Mouse (Mus musculus): ENCODE measurements around the gene Srcin1. TPM values are rescaled to one million over a fixed set of nuclear protein-coding genes. Genes with fewer than 3 reads are reported as not detected.

Srcin1 gene
- polyA plus RNA-seq (2015; fragmentation: Nextera tagmentation; extraction: Ambion mirVana) = 0.83 and 0.85 TPM in 2 replicates

DNA sequence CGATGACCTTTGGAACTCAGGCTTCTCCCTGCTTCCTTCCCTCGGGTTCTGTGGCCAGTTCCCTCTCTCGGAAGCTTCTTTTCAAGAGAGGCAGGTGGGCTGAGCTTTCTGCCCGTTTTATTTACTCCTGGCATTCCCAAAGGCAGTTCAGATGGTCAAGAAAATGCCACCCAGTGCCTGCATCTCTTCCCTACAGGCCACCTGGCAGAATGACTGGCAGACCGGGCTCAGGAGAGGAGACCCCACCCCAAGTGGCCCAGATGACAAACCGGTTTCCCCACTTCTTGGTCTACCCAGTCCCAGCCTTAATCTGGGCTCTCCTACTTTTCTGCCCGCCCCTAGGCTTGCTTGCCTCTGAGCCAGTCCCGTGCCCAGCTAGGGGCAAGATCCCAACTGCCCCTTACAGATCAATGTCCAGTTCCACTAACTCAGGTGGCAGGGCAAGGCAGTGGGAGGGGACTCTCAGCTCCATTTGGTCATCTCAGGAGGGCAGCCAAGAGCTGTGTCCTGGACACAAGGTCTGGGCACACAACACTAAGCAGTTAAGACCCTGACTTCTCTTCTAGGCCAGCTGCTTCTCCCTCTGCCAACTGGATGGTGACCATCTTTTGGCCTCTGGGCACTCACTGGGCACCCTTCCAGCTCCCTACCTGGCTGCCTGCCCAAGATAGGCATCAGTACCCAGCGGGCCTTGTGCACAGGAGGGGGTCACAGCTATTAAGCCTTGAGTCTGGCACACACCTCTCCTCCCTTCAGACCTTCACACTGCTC is at the start of gene Srcin1:
Gene Srcin1, minus strand, starts transcription at position 51 of the 771 bp plus-strand sequence.
- peaks cover 42% of the 10 kb centered on the region for H3K4me1 ChIP-seq
- H3K4me3 ChIP-seq (replicated peaks) = peak within 1 kb of the TSS; percentile 69
- H3K36me3 ChIP-seq = no peaks in the 10 kb centered on the region
- peak within 1 kb of the TSS; percentile 99 for H3K4me2 ChIP-seq
- WGBS = 28% methylated on average over 9 of the region's 9 CpGs
- H3K27ac ChIP-seq = peak within 1 kb of the TSS; percentile 69
- no peaks in the 10 kb centered on the region for H3K9me3 ChIP-seq (replicated peaks)
- 0 out of 2 replicates have a peak, but pooled peaks have one; percentile 30 for ATAC-seq (replicated peaks; ENCODE audit: low FRiP score)
- peaks cover 86% of the 10 kb centered on the region for H3K27me3 ChIP-seq
- H3K9ac ChIP-seq = peak within 1 kb of the TSS; percentile 59

DNA sequence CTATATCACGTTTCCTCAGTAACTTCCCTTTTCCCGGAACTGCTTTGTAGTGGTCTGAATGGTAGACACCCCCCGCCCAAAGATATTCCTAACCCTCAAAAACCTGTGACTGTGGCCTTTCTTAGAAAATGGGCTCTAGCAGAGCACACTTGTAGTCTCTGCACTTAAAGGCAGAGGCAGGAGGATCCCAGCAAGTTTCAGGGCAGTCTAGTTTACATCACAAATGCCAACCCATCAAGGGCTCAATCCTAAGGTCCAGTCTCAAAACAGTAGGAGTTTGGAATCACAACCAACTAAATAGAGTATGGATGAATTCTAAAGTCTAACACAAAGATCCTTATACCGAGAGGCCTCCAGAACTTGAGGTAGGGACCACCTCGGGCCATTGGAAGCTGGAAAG is 49.6 kb upstream of the Srcin1 start:
- Histone ChIP-seq H3K9me3 (replicated peaks) (no peaks in the 10 kb centered on the region), H3K4me2 (no peak overlapping the region), H3K4me3 (replicated peaks) (no peak overlapping the region), H3K36me3 (no peaks in the 10 kb centered on the region), H3K27me3 (peaks cover 80% of the 10 kb centered on the region), H3K27ac (no peak overlapping the region), H3K9ac (no peak overlapping the region), H3K4me1 (peaks cover 45% of the 10 kb centered on the region)
- 81% methylated on average over 5 of the region's 5 CpGs for WGBS
- no peak for ATAC-seq (replicated peaks; ENCODE audit: low FRiP score)

DNA sequence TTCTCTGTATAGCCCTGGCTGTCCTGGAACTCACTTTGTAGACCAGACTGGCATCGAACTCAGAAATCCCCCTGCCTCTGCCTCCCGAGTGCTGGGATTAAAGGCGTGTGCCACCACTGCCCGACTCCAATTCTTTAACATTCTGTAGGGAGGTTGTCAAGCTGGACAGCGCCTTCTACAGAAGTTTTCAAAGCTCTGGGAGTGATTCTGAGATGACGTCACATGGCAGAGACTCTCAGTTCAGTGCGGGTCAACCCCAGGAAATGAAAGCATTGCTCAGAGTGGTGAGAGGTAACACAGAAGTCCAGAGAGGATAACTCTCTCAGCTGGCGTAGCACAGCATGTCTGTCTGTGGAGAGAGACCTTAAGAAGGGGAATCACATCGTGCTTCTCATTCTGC is 47.2 kb upstream of the Srcin1 start:
- no peak overlapping the region for H3K27ac ChIP-seq
- no peak overlapping the region for H3K4me2 ChIP-seq
- ATAC-seq (replicated peaks; ENCODE audit: low FRiP score) = no peak
- no peak overlapping the region for H3K4me3 ChIP-seq (replicated peaks)
- peaks cover 27% of the 10 kb centered on the region for H3K4me1 ChIP-seq
- WGBS = 69% methylated on average over 9 of the region's 9 CpGs
- no peaks in the 10 kb centered on the region for H3K36me3 ChIP-seq
- peaks cover 70% of the 10 kb centered on the region for H3K27me3 ChIP-seq
- no peak overlapping the region for H3K9ac ChIP-seq
- H3K9me3 ChIP-seq (replicated peaks) = no peaks in the 10 kb centered on the region

DNA sequence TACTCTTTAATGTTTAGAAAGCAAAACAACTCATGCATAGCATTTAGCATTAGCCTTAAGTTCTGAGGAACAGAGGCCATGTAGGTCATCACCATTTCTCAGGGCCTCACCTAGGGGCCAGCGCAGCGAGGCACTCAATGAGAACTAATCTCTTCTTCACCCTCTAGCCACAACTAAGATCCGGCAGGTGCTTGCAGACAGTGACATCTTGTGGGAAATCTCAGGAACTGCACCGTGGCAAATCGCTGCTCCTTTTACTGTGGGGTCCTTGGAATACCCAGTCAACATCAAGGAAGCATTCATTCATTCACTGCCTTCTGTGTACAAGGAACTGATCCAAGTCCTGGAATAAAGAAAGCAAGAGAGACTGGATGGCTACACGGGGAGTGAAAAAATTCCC is 46.5 kb upstream of the Srcin1 start:
- Histone ChIP-seq H3K27ac (no peak overlapping the region), H3K36me3 (no peaks in the 10 kb centered on the region), H3K27me3 (peaks cover 70% of the 10 kb centered on the region), H3K4me3 (replicated peaks) (no peak overlapping the region), H3K4me2 (no peak overlapping the region), H3K9ac (no peak overlapping the region), H3K9me3 (replicated peaks) (no peaks in the 10 kb centered on the region), H3K4me1 (peaks cover 24% of the 10 kb centered on the region)
- WGBS = 4% methylated on average over 6 of the region's 6 CpGs
- no peak for ATAC-seq (replicated peaks; ENCODE audit: low FRiP score)

DNA sequence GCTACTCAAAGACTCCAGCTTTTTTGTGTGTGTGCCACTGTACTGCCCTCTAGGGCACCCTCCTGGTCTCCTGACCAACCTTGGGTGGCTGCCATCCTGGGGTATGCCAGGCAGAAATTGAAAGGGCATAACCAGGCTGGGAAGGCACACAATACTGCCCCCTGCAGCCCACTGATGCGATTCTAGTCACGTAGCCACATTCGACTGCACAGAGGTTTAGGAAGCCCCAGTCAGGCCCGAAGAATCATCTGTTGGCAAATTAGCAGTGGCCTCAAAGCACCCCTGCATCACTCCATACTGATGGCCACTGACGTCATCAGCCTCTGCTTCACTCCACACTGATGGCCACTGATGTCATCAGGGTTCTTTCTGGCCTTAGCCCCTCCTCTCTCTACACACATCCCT is 43.4 kb upstream of the Srcin1 start:
- 49% methylated on average over 5 of the region's 5 CpGs for WGBS
- H3K27ac ChIP-seq = no peak overlapping the region
- H3K4me3 ChIP-seq (replicated peaks) = no peak overlapping the region
- no peaks in the 10 kb centered on the region for H3K9me3 ChIP-seq (replicated peaks)
- H3K4me1 ChIP-seq = peaks cover 9% of the 10 kb centered on the region
- ATAC-seq (replicated peaks; ENCODE audit: low FRiP score) = 0 out of 2 replicates have a peak, but pooled peaks have one; percentile 46
- H3K36me3 ChIP-seq = no peaks in the 10 kb centered on the region
- H3K4me2 ChIP-seq = no peak overlapping the region
- H3K27me3 ChIP-seq = peaks cover 48% of the 10 kb centered on the region
- no peak overlapping the region for H3K9ac ChIP-seq

GRCm38 (mm10) chr11:97618368-97618767 is 42.4 kb upstream of the Srcin1 start:
- 35% methylated on average over 11 of the region's 11 CpGs for WGBS
- H3K4me2 ChIP-seq = no peak overlapping the region
- no peak overlapping the region for H3K4me3 ChIP-seq (replicated peaks)
- no peaks in the 10 kb centered on the region for H3K9me3 ChIP-seq (replicated peaks)
- peaks cover 9% of the 10 kb centered on the region for H3K4me1 ChIP-seq
- no peaks in the 10 kb centered on the region for H3K36me3 ChIP-seq
- ATAC-seq (replicated peaks; ENCODE audit: low FRiP score) = no peak
- H3K9ac ChIP-seq = no peak overlapping the region
- no peak overlapping the region for H3K27ac ChIP-seq
- peaks cover 39% of the 10 kb centered on the region for H3K27me3 ChIP-seq

DNA sequence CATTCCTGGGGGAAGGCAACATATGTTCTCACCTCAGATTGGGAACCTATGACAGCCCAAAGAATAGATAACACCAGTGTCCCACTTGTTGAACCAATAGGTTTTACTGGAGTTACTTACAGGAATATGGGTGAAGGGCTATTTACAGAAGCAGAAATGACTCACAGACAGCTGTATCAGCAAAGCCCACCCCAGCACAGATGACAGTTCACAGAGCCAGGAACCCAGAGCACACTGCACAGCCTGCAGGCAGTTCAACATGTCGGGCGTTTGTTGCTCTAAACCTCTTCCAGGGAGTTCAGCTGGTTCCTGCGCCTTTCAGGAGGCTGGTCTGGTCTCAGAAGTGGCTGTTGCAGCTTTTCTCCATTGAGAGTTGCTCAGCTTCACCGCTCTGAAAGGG is 39.3 kb upstream of the Srcin1 start:
- Histone ChIP-seq H3K9me3 (replicated peaks) (no peaks in the 10 kb centered on the region), H3K36me3 (no peaks in the 10 kb centered on the region), H3K9ac (no peak overlapping the region), H3K27ac (no peak overlapping the region), H3K4me3 (replicated peaks) (no peak overlapping the region), H3K4me1 (peaks cover 14% of the 10 kb centered on the region), H3K4me2 (no peak overlapping the region), H3K27me3 (peaks cover 30% of the 10 kb centered on the region)
- no peak for ATAC-seq (replicated peaks; ENCODE audit: low FRiP score)
- WGBS = 87% methylated on average over 4 of the region's 4 CpGs

- Histone ChIP-seq H3K9me3 (replicated peaks) (no peaks in the 10 kb centered on the region), H3K36me3 (no peaks in the 10 kb centered on the region), H3K27ac (no peak overlapping the region), H3K27me3 (peaks cover 3% of the 10 kb centered on the region; the same call in 1 of the 2 replicates), H3K4me1 (0 out of 2 replicates have a peak, but pooled peaks cover 5% of the 10 kb centered on the region), H3K4me3 (replicated peaks) (no peak overlapping the region), H3K9ac (no peak overlapping the region), H3K4me2 (no peak overlapping the region)
- WGBS = 70% methylated on average over 8 of the region's 8 CpGs
- no peak for ATAC-seq (replicated peaks; ENCODE audit: low FRiP score)
Measured at GRCm38 (mm10) chr11:97611076-97611475, 35.1 kb upstream of the Srcin1 start.

GRCm38 (mm10) chr11:97609743-97610142 is 33.8 kb upstream of the Srcin1 start:
- Histone ChIP-seq H3K9ac (no peak overlapping the region), H3K27ac (no peak overlapping the region), H3K9me3 (replicated peaks) (no peaks in the 10 kb centered on the region), H3K27me3 (peaks cover 8% of the 10 kb centered on the region; the same call in 1 of the 2 replicates), H3K36me3 (no peaks in the 10 kb centered on the region), H3K4me3 (replicated peaks) (no peak overlapping the region), H3K4me2 (no peak overlapping the region), H3K4me1 (0 out of 2 replicates have a peak, but pooled peaks cover 5% of the 10 kb centered on the region)
- 83% methylated on average over 13 of the region's 13 CpGs for WGBS
- no peak for ATAC-seq (replicated peaks; ENCODE audit: low FRiP score)

- Histone ChIP-seq H3K4me2 (no peak overlapping the region), H3K4me1 (0 out of 2 replicates have a peak, but pooled peaks cover 5% of the 10 kb centered on the region), H3K27me3 (peaks cover 8% of the 10 kb centered on the region; the same call in 1 of the 2 replicates), H3K9me3 (replicated peaks) (no peaks in the 10 kb centered on the region), H3K9ac (no peak overlapping the region), H3K36me3 (no peaks in the 10 kb centered on the region), H3K27ac (no peak overlapping the region), H3K4me3 (replicated peaks) (no peak overlapping the region)
- WGBS = 77% methylated on average over 4 of the region's 4 CpGs
- no peak for ATAC-seq (replicated peaks; ENCODE audit: low FRiP score)
Measured at GRCm38 (mm10) chr11:97608933-97609332, 32.9 kb upstream of the Srcin1 start.

- 0 out of 2 replicates have a peak, but pooled peaks cover 5% of the 10 kb centered on the region for H3K4me1 ChIP-seq
- no peak overlapping the region for H3K4me2 ChIP-seq
- 94% methylated on average over 8 of the region's 8 CpGs for WGBS
- H3K9me3 ChIP-seq (replicated peaks) = no peaks in the 10 kb centered on the region
- no peak for ATAC-seq (replicated peaks; ENCODE audit: low FRiP score)
- peaks cover 8% of the 10 kb centered on the region; the same call in 1 of the 2 replicates for H3K27me3 ChIP-seq
- H3K9ac ChIP-seq = no peak overlapping the region
- H3K27ac ChIP-seq = no peak overlapping the region
- H3K36me3 ChIP-seq = no peaks in the 10 kb centered on the region
- no peak overlapping the region for H3K4me3 ChIP-seq (replicated peaks)
Measured at GRCm38 (mm10) chr11:97607056-97607725, 31.2 kb upstream of the Srcin1 start.

- H3K27me3 ChIP-seq = 0 out of 2 replicates have a peak, but pooled peaks cover 5% of the 10 kb centered on the region
- H3K4me1 ChIP-seq = no peaks in the 10 kb centered on the region
- H3K9me3 ChIP-seq (replicated peaks) = no peaks in the 10 kb centered on the region
- no peak overlapping the region for H3K27ac ChIP-seq
- no peak overlapping the region for H3K4me3 ChIP-seq (replicated peaks)
- no peaks in the 10 kb centered on the region for H3K36me3 ChIP-seq
- H3K9ac ChIP-seq = no peak overlapping the region
- H3K4me2 ChIP-seq = no peak overlapping the region
- 54% methylated on average over 10 of the region's 10 CpGs for WGBS
- no peak for ATAC-seq (replicated peaks; ENCODE audit: low FRiP score)
Measured at GRCm38 (mm10) chr11:97603891-97604290, 27.9 kb upstream of the Srcin1 start.
